Mouse (Mus musculus) midbrain, embryonic 16.5 days (tissue): ENCODE measurements around the gene Ntn1. TPM values are rescaled to one million over a fixed set of nuclear protein-coding genes. Genes with fewer than 3 reads are reported as not detected.

Experiments used
- ATAC-seq: fragments of 200-750 bp; cut with Nextera tagmentation; 2 replicates; pipeline ENCODE4 v1.8.0; 2017; ENCODE audit warnings: moderate TSS enrichment
- H3K27ac ChIP-seq: fragments of 300-500 bp; sonication (generic); 2 replicates; pipeline ENCODE4 v1.5.1; 2014; ENCODE audit warnings: mild to moderate bottlenecking, low read length, mixed read lengths
- H3K27me3 ChIP-seq: fragments of 300-500 bp; sonication (generic); 2 replicates; pipeline ENCODE4 v1.6.1; 2014; ENCODE audit warnings: low read depth, low read length, mixed read lengths; ENCODE audit not compliant: control insufficient read depth, insufficient read depth
- H3K36me3 ChIP-seq: fragments of 300-500 bp; sonication (generic); 2 replicates; pipeline ENCODE4 v1.6.1; 2014; ENCODE audit warnings: mild to moderate bottlenecking, low read length, moderate library complexity, mixed read lengths; ENCODE audit not compliant: control insufficient read depth, insufficient read depth
- H3K4me1 ChIP-seq: fragments of 300-500 bp; sonication (generic); 2 replicates; pipeline ENCODE4 v1.6.1; 2014; ENCODE audit warnings: mild to moderate bottlenecking, low read length, mixed read lengths; ENCODE audit not compliant: control insufficient read depth, insufficient read depth
- H3K4me2 ChIP-seq: fragments of 300-500 bp; sonication (generic); 2 replicates; pipeline ENCODE4 v1.6.1; 2014; ENCODE audit warnings: mild to moderate bottlenecking, low read length, mixed read lengths
- H3K4me3 ChIP-seq: fragments of 300-500 bp; sonication (generic); 2 replicates; pipeline ENCODE4 v1.5.1; 2014; ENCODE audit warnings: low read depth, mild to moderate bottlenecking, low read length, moderate library complexity, mixed read lengths
- H3K9ac ChIP-seq: fragments of 300-500 bp; sonication (generic); 2 replicates; pipeline ENCODE4 v1.6.1; 2014; ENCODE audit warnings: low read depth, low read length, mixed read lengths
- H3K9me3 ChIP-seq: fragments of 300-500 bp; sonication (generic); replicated peaks from 2 replicates; pipeline ENCODE4 v1.6.1; 2014; ENCODE audit warnings: mild to moderate bottlenecking, low read length, mixed read lengths; ENCODE audit not compliant: control insufficient read depth, poor library complexity, severe bottlenecking
- WGBS: fragments of 180-500 bp; shearing (Covaris S2); extraction: QIAGEN DNeasy Blood & Tissue Kit; methylation state at CpG from one replicate; pipeline ENCODE4 v1.1.7; 2014; 5-methylcytosine and 5-hydroxymethylcytosine counted together
- polyA plus RNA-seq: library from polyadenylated mRNA; unstranded; fragments of >200 nt; fragmentation: Nextera tagmentation; extraction: Ambion mirVana; gene quantifications from 2 replicates; pipeline ENCODE4 v1.2.1, GENCODE M21; 2015

Gene Ntn1
- polyA plus RNA-seq, 1 experiment from 2014 or later, result 15.8 TPM

GRCm38 (mm10) chr11:68286142-68286808 is 114.3 kb downstream of the Ntn1 start:
- Histone ChIP-seq H3K4me3 (no peak overlapping the region), H3K4me2 (no peak overlapping the region), H3K9me3 (no peaks in the 10 kb centered on the region), H3K27ac (no peak overlapping the region), H3K27me3 (no peaks in the 10 kb centered on the region), H3K9ac (no peak overlapping the region), H3K36me3 (no peaks in the 10 kb centered on the region), H3K4me1 (peaks cover 4% of the 10 kb centered on the region; the same call in 1 of the 2 replicates)
- no peak for ATAC-seq
- 59% methylated on average over 10 of the region's 10 CpGs for WGBS

GRCm38 (mm10) chr11:68285754-68286141 is 114.9 kb downstream of the Ntn1 start:
- no peaks in the 10 kb centered on the region for H3K36me3 ChIP-seq
- H3K27ac ChIP-seq, result no peak overlapping the region
- no peak for ATAC-seq
- no peaks in the 10 kb centered on the region for H3K9me3 ChIP-seq
- 13% methylated on average over 3 of the region's 3 CpGs for WGBS
- no peak overlapping the region for H3K4me3 ChIP-seq
- H3K9ac ChIP-seq, result no peak overlapping the region
- peaks cover 3% of the 10 kb centered on the region; the same call in 1 of the 2 replicates for H3K4me1 ChIP-seq
- no peak overlapping the region for H3K4me2 ChIP-seq
- no peaks in the 10 kb centered on the region for H3K27me3 ChIP-seq

- no peak overlapping the region for H3K27ac ChIP-seq
- H3K4me3 ChIP-seq, result no peak overlapping the region
- H3K9me3 ChIP-seq, result no peaks in the 10 kb centered on the region
- 82% methylated on average over 10 of the region's 10 CpGs for WGBS
- no peaks in the 10 kb centered on the region for H3K36me3 ChIP-seq
- no peak overlapping the region for H3K4me2 ChIP-seq
- ATAC-seq, result no peak
- no peaks in the 10 kb centered on the region for H3K4me1 ChIP-seq
- no peak overlapping the region for H3K9ac ChIP-seq
- peaks cover 12% of the 10 kb centered on the region for H3K27me3 ChIP-seq
These were observed 120.6 kb downstream of the Ntn1 start for GRCm38 (mm10) chr11:68280001-68280510.

GRCm38 (mm10) chr11:68276945-68277344 is 123.7 kb downstream of the Ntn1 start:
- Histone ChIP-seq H3K27ac (no peak overlapping the region), H3K4me2 (no peak overlapping the region), H3K27me3 (peaks cover 12% of the 10 kb centered on the region), H3K4me3 (no peak overlapping the region), H3K9ac (no peak overlapping the region), H3K9me3 (no peaks in the 10 kb centered on the region), H3K36me3 (no peaks in the 10 kb centered on the region), H3K4me1 (peaks cover 8% of the 10 kb centered on the region; the same call in 1 of the 2 replicates)
- ATAC-seq, result no peak
- WGBS, result 71% methylated on average over 7 of the region's 7 CpGs

GRCm38 (mm10) chr11:68274331-68274811 is 126.3 kb downstream of the Ntn1 start:
- no peak overlapping the region for H3K4me2 ChIP-seq
- no peak overlapping the region for H3K9ac ChIP-seq
- H3K4me1 ChIP-seq, result peaks cover 8% of the 10 kb centered on the region; the same call in 1 of the 2 replicates
- H3K4me3 ChIP-seq, result no peak overlapping the region
- H3K27me3 ChIP-seq, result peaks cover 12% of the 10 kb centered on the region
- peak; percentile 87 for ATAC-seq
- H3K27ac ChIP-seq, result no peak overlapping the region
- no peaks in the 10 kb centered on the region for H3K36me3 ChIP-seq
- no peaks in the 10 kb centered on the region for H3K9me3 ChIP-seq
- WGBS, result 8% methylated on average over 10 of the region's 10 CpGs

GRCm38 (mm10) chr11:68273855-68274254 is 126.8 kb downstream of the Ntn1 start:
- H3K4me3 ChIP-seq, result no peak overlapping the region
- H3K27me3 ChIP-seq, result peaks cover 12% of the 10 kb centered on the region
- no peak overlapping the region for H3K9ac ChIP-seq
- no peak overlapping the region for H3K27ac ChIP-seq
- H3K9me3 ChIP-seq, result no peaks in the 10 kb centered on the region
- H3K4me2 ChIP-seq, result no peak overlapping the region
- 0 out of 2 replicates have a peak, but pooled peaks have one; percentile 32 for ATAC-seq
- WGBS, result 8% methylated on average over 12 of the region's 12 CpGs
- H3K36me3 ChIP-seq, result no peaks in the 10 kb centered on the region
- H3K4me1 ChIP-seq, result peaks cover 8% of the 10 kb centered on the region; the same call in 1 of the 2 replicates

GRCm38 (mm10) chr11:68270730-68271467 is 129.7 kb downstream of the Ntn1 start:
- Histone ChIP-seq H3K4me1 (peaks cover 8% of the 10 kb centered on the region; the same call in 1 of the 2 replicates), H3K27ac (no peak overlapping the region), H3K27me3 (peaks cover 2% of the 10 kb centered on the region), H3K9me3 (no peaks in the 10 kb centered on the region), H3K9ac (no peak overlapping the region), H3K36me3 (no peaks in the 10 kb centered on the region), H3K4me2 (no peak overlapping the region), H3K4me3 (no peak overlapping the region)
- no peak for ATAC-seq
- WGBS, result 55% methylated on average over 19 of the region's 19 CpGs

GRCm38 (mm10) chr11:68264276-68264675 is 136.3 kb downstream of the Ntn1 start:
- Histone ChIP-seq H3K4me1 (no peaks in the 10 kb centered on the region), H3K27ac (no peak overlapping the region), H3K36me3 (no peaks in the 10 kb centered on the region), H3K4me3 (no peak overlapping the region), H3K4me2 (no peak overlapping the region), H3K27me3 (no peaks in the 10 kb centered on the region), H3K9me3 (no peaks in the 10 kb centered on the region), H3K9ac (no peak overlapping the region)
- ATAC-seq, result no peak
- WGBS, result 84% methylated on average over 5 of the region's 5 CpGs

- no peaks in the 10 kb centered on the region for H3K9me3 ChIP-seq
- no peak overlapping the region for H3K27ac ChIP-seq
- 90% methylated on average over 5 of the region's 5 CpGs for WGBS
- H3K36me3 ChIP-seq, result no peaks in the 10 kb centered on the region
- no peaks in the 10 kb centered on the region for H3K27me3 ChIP-seq
- no peak overlapping the region for H3K4me2 ChIP-seq
- ATAC-seq, result no peak
- H3K4me1 ChIP-seq, result no peaks in the 10 kb centered on the region
- H3K9ac ChIP-seq, result no peak overlapping the region
- no peak overlapping the region for H3K4me3 ChIP-seq
These were observed 137.5 kb downstream of the Ntn1 start for GRCm38 (mm10) chr11:68263100-68263499.
